Mouse (Mus musculus) heart, postnatal 4 days (tissue): Measurements from ENCODE around the gene Bik. TPM values are rescaled to one million over a fixed set of nuclear protein-coding genes. Genes with fewer than 3 reads are reported as not detected.

Source experiments
- DNase-seq: peaks from one replicate; pipeline ENCODE4 v3.0.0; 2021
- total RNA-seq, 2 experiments: library from RNA; stranded (reverse); gene quantifications; 2 replicates each; pipeline ENCODE4 v1.2.3; 2021

Gene Bik
- total RNA-seq, 2 experiments from 2014 or later: 22.8 to 28.0 TPM

GRCm38 (mm10) chr15:83512489-83513281 lies 14.0 kb upstream of the Bik start:
- DNase-seq: no peak

GRCm38 (mm10) chr15:83515018-83515417 lies 11.6 kb upstream of the Bik start:
- no peak for DNase-seq

- DNase-seq: peak; percentile 77
Measured at GRCm38 (mm10) chr15:83518215-83519048, 8.2 kb upstream of the Bik start.

GRCm38 (mm10) chr15:83520861-83521382 lies 5.7 kb upstream of the Bik start:
- no peak for DNase-seq

GRCm38 (mm10) chr15:83523196-83523595 lies 3.5 kb upstream of the Bik start:
- peak; percentile 59 for DNase-seq

GRCm38 (mm10) chr15:83523638-83524332 lies 2.9 kb upstream of the Bik start:
- peak; percentile 68 for DNase-seq

GRCm38 (mm10) chr15:83524333-83524729 lies 2.3 kb upstream of the Bik start:
- no peak for DNase-seq

GRCm38 (mm10) chr15:83527092-83527437 lies 403 bp downstream of the Bik start:
- DNase-seq: peak; percentile 31

- no peak for DNase-seq
Measured at GRCm38 (mm10) chr15:83527747-83528146, 1.1 kb downstream of the Bik start.

- no peak for DNase-seq
Measured at GRCm38 (mm10) chr15:83528892-83529291, 2.2 kb downstream of the Bik start.

- peak; percentile 57 for DNase-seq
Measured at GRCm38 (mm10) chr15:83529765-83530164, 3.1 kb downstream of the Bik start.

- DNase-seq: peak; percentile 58
Measured at GRCm38 (mm10) chr15:83530233-83530632, 3.6 kb downstream of the Bik start.

GRCm38 (mm10) chr15:83530688-83531087 lies 4.0 kb downstream of the Bik start:
- DNase-seq: no peak

- no peak for DNase-seq
Measured at GRCm38 (mm10) chr15:83531961-83532469, 5.4 kb downstream of the Bik start.

GRCm38 (mm10) chr15:83532606-83533005 lies 5.9 kb downstream of the Bik start:
- no peak for DNase-seq

- DNase-seq: peak; percentile 48
Measured at GRCm38 (mm10) chr15:83534960-83535889, 8.6 kb downstream of the Bik start.

- no peak for DNase-seq
Measured at GRCm38 (mm10) chr15:83535890-83536231, 9.2 kb downstream of the Bik start.

GRCm38 (mm10) chr15:83538855-83539254 lies 12.2 kb downstream of the Bik start:
- no peak for DNase-seq

- peak; percentile 80 for DNase-seq
Measured at GRCm38 (mm10) chr15:83539905-83540304, 13.2 kb downstream of the Bik start.

- DNase-seq: no peak
Measured at GRCm38 (mm10) chr15:83541647-83542287, 15.1 kb downstream of the Bik start.

GRCm38 (mm10) chr15:83546029-83546428 lies 19.4 kb downstream of the Bik start:
- DNase-seq: no peak
